39 mouse cellular contexts compared by ENCODE assay signal in the genomic region with DNA sequence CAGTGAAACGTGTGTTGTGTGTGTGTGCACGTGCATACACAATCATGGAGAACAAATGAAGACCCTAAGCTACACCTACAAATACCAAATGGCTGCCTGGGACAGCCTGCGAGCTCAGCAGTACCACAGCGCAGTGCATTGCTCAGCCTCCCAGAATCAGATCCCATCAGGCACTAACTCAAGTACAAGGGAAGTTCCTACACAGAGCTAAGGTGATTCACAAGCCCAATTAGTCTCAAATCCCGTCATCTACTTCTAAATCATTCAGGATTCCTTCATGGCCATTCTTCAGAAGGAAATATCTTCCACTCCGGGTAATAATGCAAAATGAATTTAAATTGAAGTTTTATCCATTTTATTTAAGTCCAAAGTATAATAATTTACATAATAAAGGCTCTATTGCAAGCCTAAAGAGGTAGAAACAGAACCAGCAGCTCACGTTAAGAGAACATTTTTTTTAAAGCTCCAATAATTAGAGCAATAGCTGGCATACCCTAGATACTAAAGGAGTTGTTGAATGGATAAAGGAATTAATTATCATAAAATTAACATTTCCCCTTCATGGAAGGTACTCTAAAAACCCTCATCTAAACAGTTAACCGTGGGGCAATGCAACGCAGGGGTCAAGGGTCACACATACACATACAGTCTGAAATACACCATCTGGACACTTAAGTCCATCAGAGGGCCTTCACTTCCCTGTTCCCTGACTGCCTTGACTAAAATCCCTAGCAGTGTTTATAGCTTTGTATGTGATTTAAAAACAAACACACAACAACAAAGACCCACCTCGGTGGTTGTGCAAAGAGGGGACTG. TPM values are rescaled to one million over a fixed set of nuclear protein-coding genes. Genes with fewer than 3 reads are reported as not detected.
A peak's percentile ranks its signal among the peaks of the same experiment; 100 is the strongest.
DNase-seq lines count a peak whose midpoint lies in the region; ATAC-seq and TF ChIP-seq lines count a peak whose summit lies in the region.
"Had no signal": no experiment of that assay in that cellular context is flagged by ENCODE, and none has a peak within 500 bp of the region (broad histone marks: within the 10 kb centered on the region; RNA-seq: fewer than 3 reads in every experiment).

No protein-coding gene starts in this region.

- H3K4me2 ChIP-seq in midbrain, embryonic 13.5 days (replicated peaks): no peak overlapping the region
- H3K4me2 ChIP-seq in midbrain, embryonic 15.5 days: no peak overlapping the region
- H3K4me2 ChIP-seq in forebrain, embryonic 14.5 days (ENCODE audit: low read length): no peak overlapping the region
- H3K4me2 ChIP-seq: embryonic facial prominence, embryonic 12.5 days; heart, embryonic 11.5 days; hindbrain, embryonic 12.5 days; liver, embryonic 12.5 days; midbrain, embryonic 12.5 days had no signal

- H3K36me3 ChIP-seq in midbrain, embryonic 13.5 days: no peaks in the 10 kb centered on the region
- no peaks in the 10 kb centered on the region for H3K36me3 ChIP-seq in midbrain, embryonic 15.5 days (replicated peaks)
- no peaks in the 10 kb centered on the region for H3K36me3 ChIP-seq in forebrain, embryonic 14.5 days (ENCODE audit: control insufficient read depth, insufficient read depth, low read length)
- H3K36me3 ChIP-seq in small intestine, adult 2 months (ENCODE audit: control insufficient read depth, insufficient read depth, low read length): peaks cover 15% of the 10 kb centered on the region; the same call in 1 of the 2 replicates
- H3K36me3 ChIP-seq: embryonic facial prominence, embryonic 12.5 days; hindbrain, embryonic 12.5 days; midbrain, embryonic 12.5 days had no signal

- DNase-seq in heart, adult 11 months: peak; percentile 79
- no peak for DNase-seq in heart, adult 8-10 months (ENCODE audit: low spot score)
- peak; percentile 41 for DNase-seq in forebrain, embryonic 14.5 days (ENCODE audit: low spot score)
- no peak for DNase-seq in gastrocnemius, adult 8-10 months (ENCODE audit: low spot score in 2 of 2)
- DNase-seq: adrenal gland, postnatal 10 days; cerebellum, adult 11 months; cerebellum, adult 9-10 months; embryo, embryonic 11 days; gastrocnemius, postnatal 10 days; heart, postnatal 36 days; kidney, postnatal 25 days; left cerebral cortex, postnatal 4 days; liver, postnatal 0 days; right cerebral cortex, postnatal 25 days; spleen, adult 18-20 months; thymus, adult 2 months; thymus, postnatal 36 days had no signal

- no peak for TF ChIP-seq POLR2A in small intestine, adult 2 months (IDR thresholded peaks at IDR 0.05; ENCODE audit: low read depth, low read length)

- H3K27me3 ChIP-seq in midbrain, embryonic 13.5 days: no peaks in the 10 kb centered on the region
- H3K27me3 ChIP-seq in midbrain, embryonic 15.5 days (replicated peaks): no peaks in the 10 kb centered on the region
- no peaks in the 10 kb centered on the region for H3K27me3 ChIP-seq in forebrain, embryonic 14.5 days (replicated peaks; ENCODE audit: control insufficient read depth, insufficient read depth, low read length)
- H3K27me3 ChIP-seq in small intestine, adult 2 months (ENCODE audit: control insufficient read depth, insufficient read depth, low read length): no peaks in the 10 kb centered on the region
- H3K27me3 ChIP-seq: embryonic facial prominence, embryonic 12.5 days; hindbrain, embryonic 12.5 days; liver, embryonic 12.5 days; midbrain, embryonic 12.5 days; Patski had no signal

- no peak overlapping the region for H3K9ac ChIP-seq in midbrain, embryonic 13.5 days (replicated peaks)
- H3K9ac ChIP-seq in midbrain, embryonic 15.5 days: no peak overlapping the region
- no peak overlapping the region for H3K9ac ChIP-seq in forebrain, embryonic 14.5 days (ENCODE audit: low read length)
- H3K9ac ChIP-seq: embryonic facial prominence, embryonic 12.5 days; hindbrain, embryonic 12.5 days; liver, embryonic 12.5 days; liver, postnatal 0 days; midbrain, embryonic 12.5 days had no signal

- peaks cover 8% of the 10 kb centered on the region; the same call in 1 of the 2 replicates for H3K9me3 ChIP-seq in midbrain, embryonic 13.5 days
- no peaks in the 10 kb centered on the region for H3K9me3 ChIP-seq in midbrain, embryonic 15.5 days
- H3K9me3 ChIP-seq in forebrain, embryonic 14.5 days (replicated peaks; ENCODE audit: control insufficient read depth, low read length): peaks cover 8% of the 10 kb centered on the region; the same call in 1 of the 2 replicates
- H3K9me3 ChIP-seq: liver, embryonic 12.5 days had no signal

- 61% methylated on average over 10 of the region's 10 CpGs for WGBS in midbrain, embryonic 13.5 days
- WGBS in midbrain, embryonic 15.5 days: 60% methylated on average over 10 of the region's 10 CpGs
- WGBS in forebrain, embryonic 14.5 days: 20% methylated on average over 10 of the region's 10 CpGs
- 69% methylated on average over 10 of the region's 10 CpGs for WGBS in small intestine, adult 2 months

- ATAC-seq in midbrain, embryonic 13.5 days: peak; percentile 27; the same call in 1 of the 2 replicates
- no peak for ATAC-seq in midbrain, embryonic 15.5 days (replicated peaks)
- ATAC-seq in forebrain, embryonic 14.5 days: peak; percentile 74
- ATAC-seq: hindbrain, postnatal 0 days; liver, embryonic 12.5 days; liver, postnatal 0 days; lung, postnatal 0 days; Patski had no signal

- no peak overlapping the region for H3K4me3 ChIP-seq in midbrain, embryonic 13.5 days (replicated peaks)
- H3K4me3 ChIP-seq in midbrain, embryonic 15.5 days: no peak overlapping the region
- no peak overlapping the region for H3K4me3 ChIP-seq in forebrain, embryonic 14.5 days (ENCODE audit: low read depth, low read length)
- H3K4me3 ChIP-seq in small intestine, adult 2 months (ENCODE audit: low read depth, low read length): no peak overlapping the region
- H3K4me3 ChIP-seq: embryonic facial prominence, embryonic 12.5 days; hindbrain, embryonic 12.5 days; liver, embryonic 12.5 days; midbrain, embryonic 12.5 days had no signal

- H3K4me1 ChIP-seq in midbrain, embryonic 13.5 days (replicated peaks): no peaks in the 10 kb centered on the region
- H3K4me1 ChIP-seq in midbrain, embryonic 15.5 days: no peaks in the 10 kb centered on the region
- 0 out of 2 replicates have a peak, but pooled peaks cover 4% of the 10 kb centered on the region for H3K4me1 ChIP-seq in forebrain, embryonic 14.5 days (ENCODE audit: control insufficient read depth, insufficient read depth, low read length)
- peaks cover 20% of the 10 kb centered on the region; the same call in 1 of the 2 replicates for H3K4me1 ChIP-seq in small intestine, adult 2 months (ENCODE audit: control insufficient read depth, insufficient read depth, insufficient read length, low read length)

- no peak overlapping the region for H3K27ac ChIP-seq in midbrain, embryonic 13.5 days
- no peak overlapping the region for H3K27ac ChIP-seq in midbrain, embryonic 15.5 days
- H3K27ac ChIP-seq in forebrain, embryonic 14.5 days (ENCODE audit: low read depth, low read length): no peak overlapping the region
- peak overlapping the region; percentile 57 for H3K27ac ChIP-seq in small intestine, adult 2 months (ENCODE audit: insufficient read depth, low read depth, low read length)
- H3K27ac ChIP-seq: embryonic facial prominence, embryonic 12.5 days; hindbrain, embryonic 12.5 days; hindbrain, postnatal 0 days; liver, embryonic 12.5 days; macrophage; midbrain, embryonic 12.5 days had no signal

- TF ChIP-seq CTCF in small intestine, adult 2 months (IDR thresholded peaks at IDR 0.05; ENCODE audit: extremely low read depth, insufficient read length, insufficient replicate concordance, low read depth, low read length): no peak

RNA-seq across cellular contexts. Expression of a gene that starts 47.0 kb away (rescaled TPM):
- total RNA-seq in heart, adult 8-10 months (2022): not detected
- not detected in 2 replicates for polyA plus RNA-seq in midbrain, embryonic 13.5 days (2015; fragmentation: Nextera tagmentation; extraction: Ambion mirVana)
- polyA plus RNA-seq in midbrain, embryonic 15.5 days (2015; fragmentation: Nextera tagmentation; extraction: Ambion mirVana): not detected in 2 replicates
- polyA plus RNA-seq in forebrain, embryonic 14.5 days (2014; fragmentation: Nextera tagmentation; extraction: Ambion mirVana): not detected in 2 replicates
- polyA plus RNA-seq in small intestine, adult 2 months (2012; rRNA removed): not detected in 2 replicates
- not detected for total RNA-seq in gastrocnemius, adult 8-10 months (2022)
- total RNA-seq: adrenal gland, postnatal 10 days; gastrocnemius, postnatal 10 days; heart, postnatal 36 days; hindbrain, postnatal 0 days; layer of hippocampus, adult 8-10 months; layer of hippocampus, postnatal 25 days; left cerebral cortex, adult 8-10 months; left cerebral cortex, postnatal 4 days; neutrophil, adult 5-6 weeks had no signal
- polyA plus RNA-seq: embryonic facial prominence, embryonic 12.5 days; gonadal fat pad, adult 2 months; heart, embryonic 11.5 days; heart, embryonic 16.5 days; hindbrain, embryonic 12.5 days; hindbrain, postnatal 0 days; intestine, embryonic 16.5 days; kidney, embryonic 14.5 days; limb, embryonic 14.5 days; liver, embryonic 12.5 days; liver, postnatal 0 days; lung, postnatal 0 days; macrophage; midbrain, embryonic 12.5 days; neural tube, embryonic 11.5 days; Patski had no signal

RNA-seq across cellular contexts. Expression of a gene that starts 47.6 kb away (rescaled TPM):
- total RNA-seq in heart, adult 8-10 months (2022): 10 to 100 TPM; 19.4 to 25.7 (median 23.9) TPM
- 18.3 and 19.5 TPM in 2 replicates for polyA plus RNA-seq in midbrain, embryonic 13.5 days (2015; fragmentation: Nextera tagmentation; extraction: Ambion mirVana)
- polyA plus RNA-seq in midbrain, embryonic 15.5 days (2015; fragmentation: Nextera tagmentation; extraction: Ambion mirVana): 25.9 and 29.8 TPM in 2 replicates
- 19.5 and 23.2 TPM in 2 replicates for polyA plus RNA-seq in forebrain, embryonic 14.5 days (2014; fragmentation: Nextera tagmentation; extraction: Ambion mirVana)
- polyA plus RNA-seq in small intestine, adult 2 months (2012; rRNA removed): 38.0 and 87.5 TPM in 2 replicates
- 10 to 100 TPM; 37.1 to 42.2 (median 41.1) TPM for total RNA-seq in gastrocnemius, adult 8-10 months (2022)

Comparison
In these comparisons a context has a peak if more than half of its experiments do, and no peak if none do; other contexts are left out.
1. DNase-seq: peak in heart, adult 11 months (single experiment) and forebrain, embryonic 14.5 days (single experiment); none in heart, adult 8-10 months (single experiment) and gastrocnemius, adult 8-10 months (0 of 2).